Mouse (Mus musculus): ENCODE measurements around the gene Lnpk. TPM values are rescaled to one million over a fixed set of nuclear protein-coding genes. Genes with fewer than 3 reads are reported as not detected.

Lnpk gene
- polyA plus RNA-seq, 1 experiment from 2014 or later = 31.5 TPM

GRCm38 (mm10) chr2:74578146-74578842 lies 941 bp downstream of the Lnpk start:
- ATAC-seq (ENCODE audit: insufficient number of reproducible peaks, low FRiP score, low TSS enrichment, low read depth) = peak; percentile 49
- Histone ChIP-seq H3K4me2 (peak overlapping the region; percentile 75), H3K9ac (peak overlapping the region; percentile 89), H3K27me3 (no peaks in the 10 kb centered on the region), H3K9me3 (no peaks in the 10 kb centered on the region), H3K4me3 (peak overlapping the region; percentile 99), H3K4me1 (peaks cover 10% of the 10 kb centered on the region), H3K27ac (peak overlapping the region; percentile 86), H3K36me3 (no peaks in the 10 kb centered on the region)
- under 1% methylated on average over 52 of the region's 55 CpGs for WGBS

GRCm38 (mm10) chr2:74570390-74570789 lies 8.8 kb downstream of the Lnpk start:
- 77% methylated on average over 4 of the region's 4 CpGs for WGBS
- ATAC-seq (ENCODE audit: insufficient number of reproducible peaks, low FRiP score, low TSS enrichment, low read depth) = no peak

DNA sequence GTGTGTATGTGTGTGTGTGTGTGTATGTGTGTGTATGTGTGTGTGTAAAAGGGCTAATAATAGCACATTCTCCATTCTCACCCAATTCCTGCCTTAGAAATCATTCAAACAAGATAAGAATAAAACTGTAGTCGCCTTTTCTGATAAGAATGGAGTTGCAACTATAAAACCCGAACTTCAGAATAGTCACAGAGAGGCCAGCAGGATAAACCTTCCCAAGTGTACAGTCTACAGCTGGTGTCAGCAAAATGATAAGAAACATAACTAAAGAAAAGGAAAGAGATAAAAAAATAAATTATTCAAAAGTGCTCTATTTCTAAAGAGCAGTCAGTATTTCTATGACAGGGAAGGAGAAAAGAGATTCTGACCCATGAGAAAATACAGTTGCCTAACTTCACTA lies 19.4 kb downstream of the Lnpk start:
- 87% methylated on average over 2 of the region's 2 CpGs for WGBS
- Histone ChIP-seq H3K27ac (no peak overlapping the region), H3K9ac (no peak overlapping the region), H3K4me1 (no peaks in the 10 kb centered on the region), H3K9me3 (no peaks in the 10 kb centered on the region), H3K36me3 (peaks cover 10% of the 10 kb centered on the region; the same call in 1 of the 2 replicates), H3K4me2 (no peak overlapping the region), H3K4me3 (no peak overlapping the region), H3K27me3 (no peaks in the 10 kb centered on the region)
- ATAC-seq (ENCODE audit: insufficient number of reproducible peaks, low FRiP score, low TSS enrichment, low read depth) = no peak

More at GRCm38 (mm10) chr2:74570390-74570789, 8.8 kb downstream of the Lnpk start:
- Histone ChIP-seq H3K9me3 (no peaks in the 10 kb centered on the region), H3K27me3 (no peaks in the 10 kb centered on the region), H3K27ac (no peak overlapping the region), H3K4me2 (no peak overlapping the region), H3K4me1 (no peaks in the 10 kb centered on the region), H3K36me3 (peaks cover 18% of the 10 kb centered on the region; the same call in 1 of the 2 replicates), H3K4me3 (no peak overlapping the region), H3K9ac (no peak overlapping the region)

- no peak for ATAC-seq (ENCODE audit: insufficient number of reproducible peaks, low FRiP score, low TSS enrichment, low read depth)
- 80% methylated on average over 2 of the region's 2 CpGs for WGBS
- H3K9ac ChIP-seq = no peak overlapping the region
Measured at GRCm38 (mm10) chr2:74559092-74559491, 20.1 kb downstream of the Lnpk start.

DNA sequence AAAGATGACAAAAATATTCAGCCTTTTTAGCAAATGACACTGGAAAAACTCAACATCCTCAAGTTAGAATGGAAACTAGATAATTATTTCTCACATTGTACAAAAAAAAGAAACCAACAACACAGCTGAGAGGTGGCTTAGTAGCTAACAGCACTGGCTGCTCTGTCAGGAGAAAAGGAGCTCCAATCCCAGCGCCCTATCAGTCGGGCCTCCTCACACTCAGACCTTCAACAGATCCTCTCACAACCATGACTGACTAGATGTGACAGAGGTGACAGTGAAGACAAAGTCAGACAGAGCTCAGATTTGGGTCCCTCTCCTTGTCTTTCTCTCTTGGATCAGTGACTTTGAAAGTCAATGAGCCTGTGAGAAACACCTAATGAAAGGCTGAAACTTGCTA lies 21.8 kb downstream of the Lnpk start:
- Histone ChIP-seq H3K9me3 (no peaks in the 10 kb centered on the region), H3K27me3 (no peaks in the 10 kb centered on the region), H3K4me2 (no peak overlapping the region), H3K4me1 (no peaks in the 10 kb centered on the region), H3K4me3 (no peak overlapping the region), H3K36me3 (peaks cover 19% of the 10 kb centered on the region), H3K9ac (no peak overlapping the region), H3K27ac (no peak overlapping the region)
- WGBS = 71% methylated on average over 2 of the region's 2 CpGs
- ATAC-seq (ENCODE audit: insufficient number of reproducible peaks, low FRiP score, low TSS enrichment, low read depth) = no peak

More at GRCm38 (mm10) chr2:74559092-74559491, 20.1 kb downstream of the Lnpk start:
- H3K27me3 ChIP-seq = no peaks in the 10 kb centered on the region
- H3K9me3 ChIP-seq = no peaks in the 10 kb centered on the region
- H3K36me3 ChIP-seq = peaks cover 10% of the 10 kb centered on the region; the same call in 1 of the 2 replicates
- H3K27ac ChIP-seq = no peak overlapping the region
- H3K4me3 ChIP-seq = no peak overlapping the region
- no peaks in the 10 kb centered on the region for H3K4me1 ChIP-seq
- H3K4me2 ChIP-seq = no peak overlapping the region

- no peaks in the 10 kb centered on the region for H3K4me1 ChIP-seq
- H3K9ac ChIP-seq = no peak overlapping the region
- no peak overlapping the region for H3K4me3 ChIP-seq
- H3K4me2 ChIP-seq = no peak overlapping the region
- no peak for ATAC-seq (ENCODE audit: insufficient number of reproducible peaks, low FRiP score, low TSS enrichment, low read depth)
- H3K36me3 ChIP-seq = peaks cover 9% of the 10 kb centered on the region
- H3K27me3 ChIP-seq = no peaks in the 10 kb centered on the region
- no peak overlapping the region for H3K27ac ChIP-seq
- no peaks in the 10 kb centered on the region for H3K9me3 ChIP-seq
Measured at GRCm38 (mm10) chr2:74551929-74552328, 27.3 kb downstream of the Lnpk start.

GRCm38 (mm10) chr2:74548306-74548705 lies 30.9 kb downstream of the Lnpk start:
- no peak overlapping the region for H3K4me2 ChIP-seq
- H3K27ac ChIP-seq = no peak overlapping the region
- H3K9me3 ChIP-seq = no peaks in the 10 kb centered on the region
- no peak overlapping the region for H3K4me3 ChIP-seq
- no peak for ATAC-seq (ENCODE audit: insufficient number of reproducible peaks, low FRiP score, low TSS enrichment, low read depth)
- peaks cover 10% of the 10 kb centered on the region for H3K36me3 ChIP-seq
- 28% methylated on average over 2 of the region's 2 CpGs for WGBS
- H3K9ac ChIP-seq = no peak overlapping the region
- no peaks in the 10 kb centered on the region for H3K27me3 ChIP-seq
- H3K4me1 ChIP-seq = no peaks in the 10 kb centered on the region

GRCm38 (mm10) chr2:74508302-74508701 lies 70.9 kb downstream of the Lnpk start:
- no peaks in the 10 kb centered on the region for H3K4me1 ChIP-seq
- no peak for ATAC-seq (ENCODE audit: insufficient number of reproducible peaks, low FRiP score, low TSS enrichment, low read depth)
- no peak overlapping the region for H3K4me3 ChIP-seq
- H3K9ac ChIP-seq = no peak overlapping the region
- WGBS = 44% methylated on average over 5 of the region's 5 CpGs
- no peak overlapping the region for H3K27ac ChIP-seq
- no peak overlapping the region for H3K4me2 ChIP-seq
- H3K9me3 ChIP-seq = no peaks in the 10 kb centered on the region
- no peaks in the 10 kb centered on the region for H3K36me3 ChIP-seq
- H3K27me3 ChIP-seq = no peaks in the 10 kb centered on the region

GRCm38 (mm10) chr2:74506439-74506838 lies 72.8 kb downstream of the Lnpk start:
- H3K36me3 ChIP-seq = no peaks in the 10 kb centered on the region
- no peak for ATAC-seq (ENCODE audit: insufficient number of reproducible peaks, low FRiP score, low TSS enrichment, low read depth)
- no peak overlapping the region for H3K27ac ChIP-seq
- no peak overlapping the region for H3K9ac ChIP-seq
- WGBS = 49% methylated on average over 8 of the region's 8 CpGs
- H3K9me3 ChIP-seq = no peaks in the 10 kb centered on the region
- no peaks in the 10 kb centered on the region for H3K27me3 ChIP-seq
- no peaks in the 10 kb centered on the region for H3K4me1 ChIP-seq
- no peak overlapping the region for H3K4me3 ChIP-seq
- no peak overlapping the region for H3K4me2 ChIP-seq

GRCm38 (mm10) chr2:74500307-74500706 lies 78.9 kb downstream of the Lnpk start:
- no peak overlapping the region for H3K4me2 ChIP-seq
- H3K4me1 ChIP-seq = no peaks in the 10 kb centered on the region
- no peak for ATAC-seq (ENCODE audit: insufficient number of reproducible peaks, low FRiP score, low TSS enrichment, low read depth)
- no peaks in the 10 kb centered on the region for H3K27me3 ChIP-seq
- H3K4me3 ChIP-seq = no peak overlapping the region
- H3K9me3 ChIP-seq = no peaks in the 10 kb centered on the region
- H3K27ac ChIP-seq = no peak overlapping the region
- no peaks in the 10 kb centered on the region for H3K36me3 ChIP-seq
- WGBS = 92% methylated on average over 2 of the region's 2 CpGs
- H3K9ac ChIP-seq = no peak overlapping the region

DNA sequence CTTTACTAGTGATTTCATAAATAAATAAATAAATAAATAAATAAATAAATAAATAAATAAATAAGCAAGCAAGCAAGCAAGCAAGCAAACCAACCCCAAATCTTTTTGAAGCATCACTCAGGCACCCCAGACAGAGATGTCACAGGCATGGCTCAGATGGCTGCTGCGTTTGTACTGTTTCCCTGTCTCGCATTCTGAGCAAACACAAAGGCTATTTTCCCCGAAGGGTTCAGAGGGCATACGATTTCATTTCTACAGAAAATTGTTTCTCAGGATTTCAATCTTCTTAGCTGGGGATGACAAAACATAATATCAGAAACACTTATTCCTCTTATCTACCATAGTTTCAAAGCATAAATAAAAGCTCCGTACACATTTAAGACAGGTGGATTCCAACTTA lies 81.4 kb downstream of the Lnpk start:
- no peaks in the 10 kb centered on the region for H3K36me3 ChIP-seq
- H3K27ac ChIP-seq = no peak overlapping the region
- no peak overlapping the region for H3K9ac ChIP-seq
- no peak overlapping the region for H3K4me2 ChIP-seq
- H3K4me3 ChIP-seq = no peak overlapping the region
- 90% methylated on average over 5 of the region's 5 CpGs for WGBS
- H3K27me3 ChIP-seq = no peaks in the 10 kb centered on the region
- no peak for ATAC-seq (ENCODE audit: insufficient number of reproducible peaks, low FRiP score, low TSS enrichment, low read depth)
- H3K4me1 ChIP-seq = no peaks in the 10 kb centered on the region
- no peaks in the 10 kb centered on the region for H3K9me3 ChIP-seq

DNA sequence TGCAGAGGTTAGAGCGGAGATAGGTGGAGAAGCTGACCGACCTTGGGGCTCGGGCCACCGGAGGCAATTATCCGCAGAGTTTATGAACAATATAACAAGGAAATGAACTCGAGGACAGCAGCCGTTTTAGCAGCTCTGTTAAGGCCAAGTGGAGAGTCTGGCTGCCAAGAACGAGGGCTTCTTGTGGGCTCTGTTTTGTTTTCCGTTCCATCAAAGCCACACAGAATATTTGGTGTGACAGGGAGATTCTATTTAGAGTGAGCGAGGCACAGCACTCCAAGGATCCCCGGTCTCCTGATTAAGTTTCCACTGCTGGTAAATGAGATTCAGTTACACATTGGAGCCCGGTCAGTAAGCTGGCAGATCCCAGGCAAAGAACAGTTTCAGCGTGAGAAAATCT lies 87.8 kb downstream of the Lnpk start:
- WGBS = 38% methylated on average over 13 of the region's 13 CpGs
- peaks cover 7% of the 10 kb centered on the region for H3K4me1 ChIP-seq
- no peak overlapping the region for H3K27ac ChIP-seq
- H3K9me3 ChIP-seq = no peaks in the 10 kb centered on the region
- H3K4me3 ChIP-seq = no peak overlapping the region
- H3K4me2 ChIP-seq = no peak overlapping the region
- no peaks in the 10 kb centered on the region for H3K36me3 ChIP-seq
- no peak for ATAC-seq (ENCODE audit: insufficient number of reproducible peaks, low FRiP score, low TSS enrichment, low read depth)
- H3K27me3 ChIP-seq = 0 out of 2 replicates have a peak, but pooled peaks cover 4% of the 10 kb centered on the region
- no peak overlapping the region for H3K9ac ChIP-seq
